Mouse (Mus musculus): ENCODE data around the gene Pdlim5.

Pdlim5 gene

GRCm38 (mm10) chr3:142276506-142276905 is 119.0 kb downstream of the Pdlim5 start:
- no peak for DNase-seq (ENCODE audit: extremely low read depth, low read depth, low spot score)

GRCm38 (mm10) chr3:142274993-142275392 is 120.5 kb downstream of the Pdlim5 start:
- no peak for DNase-seq (ENCODE audit: extremely low read depth, low read depth, low spot score)

DNA sequence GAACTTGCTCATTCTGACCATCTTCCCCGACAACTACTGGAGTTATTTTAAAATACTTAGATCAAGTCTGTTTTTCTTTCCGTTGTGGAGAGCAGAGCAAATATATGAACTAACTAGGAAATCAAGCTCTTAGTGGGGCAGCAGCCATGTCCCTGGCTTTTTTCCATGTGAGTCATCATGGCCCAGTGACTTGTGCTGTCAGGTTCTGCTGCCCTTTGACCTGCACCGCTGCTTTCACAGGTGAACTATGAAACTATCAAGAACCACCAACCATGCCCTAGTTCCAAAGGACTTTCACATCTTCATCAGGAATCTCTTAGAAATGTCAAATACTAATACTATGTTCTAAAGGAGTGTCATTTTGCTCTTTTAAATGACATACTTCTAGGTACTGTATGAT is 121.0 kb downstream of the Pdlim5 start:
- no peak for DNase-seq (ENCODE audit: extremely low read depth, low read depth, low spot score)

DNA sequence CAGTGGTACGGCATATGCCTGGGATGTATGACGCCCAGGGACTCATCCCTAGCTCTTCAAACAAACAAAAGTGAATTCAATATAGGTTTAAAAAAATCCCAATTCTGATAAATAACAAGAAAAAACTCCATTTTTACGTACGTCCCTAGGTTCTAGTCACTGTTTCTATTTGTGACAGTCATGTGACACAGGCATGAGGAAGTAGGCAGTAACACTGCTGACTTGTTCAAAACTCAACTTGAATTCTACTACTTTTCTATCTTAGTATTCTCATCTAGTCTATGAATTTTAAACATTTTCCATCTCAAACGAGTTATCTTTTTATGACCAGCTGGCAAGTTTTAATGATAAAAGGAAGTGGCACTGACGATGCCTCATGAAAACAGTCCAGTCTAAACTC is 122.2 kb downstream of the Pdlim5 start:
- no peak for DNase-seq (ENCODE audit: extremely low read depth, low read depth, low spot score)

- DNase-seq (ENCODE audit: extremely low read depth, low read depth, low spot score): no peak
Measured at GRCm38 (mm10) chr3:142256371-142256770, 139.1 kb downstream of the Pdlim5 start.

GRCm38 (mm10) chr3:142252086-142252485 is 143.4 kb downstream of the Pdlim5 start:
- no peak for DNase-seq (ENCODE audit: extremely low read depth, low read depth, low spot score)

GRCm38 (mm10) chr3:142249458-142249857 is 146.0 kb downstream of the Pdlim5 start:
- no peak for DNase-seq (ENCODE audit: extremely low read depth, low read depth, low spot score)

DNA sequence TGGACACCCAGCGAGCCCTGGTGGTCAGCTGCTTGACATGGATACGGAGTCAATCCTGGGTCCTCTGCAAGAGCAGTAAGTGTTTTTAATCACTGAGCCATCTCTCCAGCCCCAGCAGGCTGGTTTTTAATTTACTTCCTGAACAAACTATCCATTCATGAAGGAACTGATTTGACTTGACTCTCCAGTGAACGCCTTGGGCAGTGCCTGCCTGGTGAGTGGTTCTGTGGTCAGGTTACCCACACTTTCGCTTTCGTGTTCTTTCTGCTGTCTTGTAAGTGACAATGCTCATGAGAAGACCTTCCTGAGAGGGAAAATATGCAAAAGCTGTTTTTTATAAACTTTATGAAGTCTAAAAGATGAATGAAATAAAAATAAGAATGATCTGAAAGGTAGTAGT is 152.2 kb downstream of the Pdlim5 start:
- no peak for DNase-seq (ENCODE audit: extremely low read depth, low read depth, low spot score)

- no peak for DNase-seq (ENCODE audit: extremely low read depth, low read depth, low spot score)
Measured at GRCm38 (mm10) chr3:142239298-142239697, 156.2 kb downstream of the Pdlim5 start.

GRCm38 (mm10) chr3:142238260-142239046 is 157.0 kb downstream of the Pdlim5 start:
- no peak for DNase-seq (ENCODE audit: extremely low read depth, low read depth, low spot score)

- no peak for DNase-seq (ENCODE audit: extremely low read depth, low read depth, low spot score)
Measured at GRCm38 (mm10) chr3:142237621-142238020, 157.9 kb downstream of the Pdlim5 start.

DNA sequence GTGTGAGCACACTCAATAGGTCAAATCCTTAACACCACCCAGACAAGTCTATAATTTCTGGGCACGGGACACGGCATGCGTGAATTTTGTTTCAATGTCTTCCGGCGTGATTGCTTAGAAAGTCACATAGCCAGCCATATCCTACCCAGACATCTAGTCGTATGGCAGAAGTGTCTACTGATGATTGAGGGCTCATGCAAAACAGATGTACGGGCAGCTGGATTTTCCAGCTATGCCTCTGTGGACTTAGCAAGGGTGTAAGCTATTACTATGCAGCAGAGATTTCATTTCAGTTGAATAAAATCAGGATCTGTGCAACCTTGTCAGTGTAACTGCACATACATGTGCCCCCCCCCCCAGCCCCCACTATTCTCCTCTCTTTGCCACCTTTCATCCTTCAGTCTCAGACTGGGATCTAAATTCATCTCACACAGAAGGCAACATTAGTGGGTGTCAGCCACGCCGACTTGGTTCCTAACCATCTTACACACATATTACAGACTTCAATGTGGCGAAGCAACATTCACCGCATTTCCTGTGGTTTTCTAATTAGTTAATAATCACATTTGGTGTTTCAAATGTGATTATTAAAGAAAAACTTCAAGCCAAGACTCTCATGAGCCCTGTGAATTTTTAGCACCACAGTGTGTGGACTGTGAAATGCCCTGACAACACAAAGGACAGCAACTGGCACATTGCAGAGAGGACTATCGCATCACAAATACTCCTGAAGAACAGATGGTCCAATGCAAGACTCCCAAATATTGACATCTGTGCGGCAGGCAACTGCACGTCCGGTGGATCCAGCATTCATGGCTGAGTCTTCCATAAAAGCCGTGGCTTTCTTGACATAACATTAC is 161.7 kb downstream of the Pdlim5 start:
- DNase-seq (ENCODE audit: extremely low read depth, low read depth, low spot score): no peak

GRCm38 (mm10) chr3:142228665-142229064 is 166.8 kb downstream of the Pdlim5 start:
- DNase-seq (ENCODE audit: extremely low read depth, low read depth, low spot score): no peak

DNA sequence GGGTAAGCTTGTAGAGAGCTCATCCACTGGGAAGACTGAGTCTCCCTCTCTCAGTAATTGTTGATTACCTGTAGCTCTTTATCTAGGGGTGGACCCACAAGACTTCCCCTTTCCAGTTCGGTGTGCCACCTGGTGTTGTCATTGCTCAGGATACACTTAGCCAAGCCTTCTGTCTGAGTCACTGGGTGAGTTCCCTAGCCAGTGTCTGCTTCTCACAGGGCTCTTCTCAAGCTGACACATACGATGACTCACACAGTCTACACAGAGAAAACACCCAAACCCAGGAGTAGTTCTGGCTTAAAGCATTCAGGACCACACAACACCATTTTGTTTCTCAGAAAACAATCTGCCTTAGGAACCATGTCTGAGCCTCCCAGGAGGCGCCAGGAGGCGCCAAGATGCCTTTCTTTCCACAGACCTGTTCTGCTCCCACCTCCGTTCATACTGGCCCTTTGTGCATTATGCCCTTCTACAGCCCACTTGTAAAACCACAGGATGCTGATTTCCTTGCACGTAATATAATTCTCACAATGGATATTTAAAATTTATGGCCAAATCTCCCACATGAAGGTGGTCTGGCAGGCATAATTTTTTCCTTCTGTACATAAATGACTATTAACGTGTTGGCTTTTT is 172.9 kb downstream of the Pdlim5 start:
- DNase-seq (ENCODE audit: extremely low read depth, low read depth, low spot score): no peak

- no peak for DNase-seq (ENCODE audit: extremely low read depth, low read depth, low spot score)
Measured at GRCm38 (mm10) chr3:142219910-142220309, 175.6 kb downstream of the Pdlim5 start.

- DNase-seq (ENCODE audit: extremely low read depth, low read depth, low spot score): no peak
Measured at GRCm38 (mm10) chr3:142212821-142213220, 182.7 kb downstream of the Pdlim5 start.

- DNase-seq (ENCODE audit: extremely low read depth, low read depth, low spot score): no peak
Measured at GRCm38 (mm10) chr3:142212186-142212585, 183.3 kb downstream of the Pdlim5 start.

- DNase-seq (ENCODE audit: extremely low read depth, low read depth, low spot score): no peak
Measured at GRCm38 (mm10) chr3:142209981-142210380, 185.5 kb downstream of the Pdlim5 start.

DNA sequence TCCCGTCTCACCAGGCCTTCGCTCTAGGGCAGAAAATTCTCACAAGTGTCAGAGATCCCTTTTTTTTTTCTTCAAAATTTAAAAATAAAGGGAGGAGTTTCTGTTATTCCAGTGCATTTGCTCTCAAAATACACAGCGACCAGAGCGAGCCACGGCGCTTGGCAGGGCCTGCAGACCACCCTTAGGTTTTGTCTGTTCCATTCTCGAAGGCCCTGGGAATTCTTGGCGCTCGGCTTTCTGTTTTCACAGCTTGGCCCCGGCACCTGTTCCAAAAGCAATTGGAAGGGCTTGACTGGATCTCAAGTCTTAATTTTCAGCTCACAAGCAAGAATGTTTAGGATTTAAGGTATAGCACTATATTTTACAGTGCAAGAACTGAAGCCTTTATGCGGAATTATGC is 186.4 kb downstream of the Pdlim5 start:
- DNase-seq (ENCODE audit: extremely low read depth, low read depth, low spot score): no peak

GRCm38 (mm10) chr3:142207488-142207887 is 188.0 kb downstream of the Pdlim5 start:
- no peak for DNase-seq (ENCODE audit: extremely low read depth, low read depth, low spot score)

DNA sequence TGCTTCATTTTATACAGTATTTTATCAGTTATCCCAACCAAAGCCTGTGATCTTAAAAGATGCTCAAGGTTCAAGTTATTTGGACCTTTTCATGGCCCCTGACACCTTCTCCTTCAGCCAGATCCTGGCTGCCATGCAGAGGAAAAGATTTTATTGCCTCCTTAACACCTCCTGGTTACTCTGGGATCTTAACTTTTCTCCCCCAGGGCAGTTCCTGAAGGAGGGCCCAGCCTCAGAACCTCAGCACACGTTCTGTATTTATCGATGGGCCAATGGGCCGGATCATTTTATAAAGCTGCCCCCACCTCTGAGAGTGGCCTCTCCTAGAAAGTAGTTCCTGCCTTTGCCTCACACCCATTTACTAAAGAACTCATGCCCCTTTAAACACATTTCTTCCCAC is 189.2 kb downstream of the Pdlim5 start:
- DNase-seq (ENCODE audit: extremely low read depth, low read depth, low spot score): no peak

GRCm38 (mm10) chr3:142196142-142196541 is 199.4 kb downstream of the Pdlim5 start:
- no peak for DNase-seq (ENCODE audit: extremely low read depth, low read depth, low spot score)
